Mouse (Mus musculus) embryonic fibroblast, embryonic 13.5 days (primary cell): ENCODE data around the gene Amph.

Experiments used
- CTCF ChIP-seq: IDR thresholded peaks from 2 replicates; pipeline ENCODE4 v1.5.1; 2011; ENCODE audit warnings: mild to moderate bottlenecking, control low read depth, low read length, moderate library complexity, borderline replicate concordance; ENCODE audit not compliant: insufficient read depth
- POLR2A ChIP-seq: IDR thresholded peaks from 2 replicates; pipeline ENCODE4 v1.6.1; 2011; ENCODE audit warnings: low read depth, mild to moderate bottlenecking, control low read depth, low read length, moderate library complexity

DNA sequence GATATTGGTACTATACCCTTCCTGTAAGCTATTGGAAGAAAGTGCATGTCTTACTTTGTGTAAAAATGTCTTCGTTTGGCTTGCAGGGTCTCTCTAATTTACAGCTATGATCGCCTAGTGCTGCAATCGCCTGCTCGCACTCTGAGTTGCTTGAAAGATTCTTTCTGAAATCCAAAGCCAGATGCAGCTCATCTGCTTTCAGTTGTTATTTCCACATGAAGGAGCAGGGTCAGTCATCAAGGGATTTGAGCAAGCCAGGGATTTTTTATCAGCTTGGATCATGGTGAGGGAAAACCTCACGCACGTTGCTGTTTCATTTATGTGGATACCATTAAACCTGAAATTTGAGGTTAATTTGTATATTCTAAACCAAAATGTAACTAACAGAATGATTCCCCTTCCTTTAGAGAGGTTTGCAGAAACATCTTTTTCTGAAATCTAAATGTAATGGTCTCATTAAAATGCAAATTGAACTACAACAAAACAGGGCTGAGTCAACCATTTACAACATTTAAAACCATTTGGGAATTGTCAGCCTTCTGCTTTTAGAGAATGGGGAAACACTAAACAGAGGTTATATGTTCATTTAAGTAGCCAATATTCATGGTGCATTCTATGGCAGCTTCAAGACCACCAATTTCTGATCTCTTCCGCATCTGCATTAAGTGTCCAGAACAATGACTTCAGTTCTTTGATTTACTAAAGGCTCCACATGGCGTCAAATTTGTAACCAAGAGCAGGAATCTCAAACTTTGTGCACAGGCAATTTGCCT is 84.1 kb downstream of the Amph start:
- no peak for TF ChIP-seq CTCF
- no peak for TF ChIP-seq POLR2A
